Mouse (Mus musculus): ENCODE results near the gene Khdc1c.
"Not testable (repeated sequence)": the region's sequence is repeated elsewhere in the genome, so short reads cannot be mapped to it uniquely, and the experiment has no call there.

The Khdc1c gene

DNA sequence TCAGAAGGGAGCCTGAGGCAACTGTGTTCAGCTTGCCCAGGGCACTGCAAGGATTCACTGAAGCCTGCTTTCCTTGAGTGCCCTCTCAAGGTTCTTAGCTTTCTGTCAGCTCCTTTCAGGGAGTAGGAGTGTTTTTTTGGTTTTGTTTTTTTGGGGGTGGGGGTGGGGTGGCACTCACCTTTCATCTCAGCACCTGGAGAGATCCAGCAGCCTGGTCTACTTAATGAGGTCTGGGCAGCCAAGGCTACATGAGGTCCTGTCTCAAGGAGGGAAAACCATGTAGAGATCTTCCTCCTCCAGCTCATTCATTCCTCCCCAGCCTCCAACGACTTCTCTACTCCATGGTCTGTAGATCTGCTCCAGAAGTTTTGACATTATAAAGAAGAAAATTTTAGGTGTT, at the start of gene Khdc1c:
Gene Khdc1c, plus strand, starts transcription at position 301 of the 400 bp plus-strand sequence.
- in situ Hi-C loops (cut with MboI; ENCODE audit: unreplicated experiment in 2 of 2), result not testable (repeated sequence)

- in situ Hi-C loops (cut with MboI; ENCODE audit: unreplicated experiment in 2 of 2), result not testable (repeated sequence)
Observed at GRCm38 (mm10) chr1:21320271-21320670, 47.9 kb upstream of the Khdc1c start.

DNA sequence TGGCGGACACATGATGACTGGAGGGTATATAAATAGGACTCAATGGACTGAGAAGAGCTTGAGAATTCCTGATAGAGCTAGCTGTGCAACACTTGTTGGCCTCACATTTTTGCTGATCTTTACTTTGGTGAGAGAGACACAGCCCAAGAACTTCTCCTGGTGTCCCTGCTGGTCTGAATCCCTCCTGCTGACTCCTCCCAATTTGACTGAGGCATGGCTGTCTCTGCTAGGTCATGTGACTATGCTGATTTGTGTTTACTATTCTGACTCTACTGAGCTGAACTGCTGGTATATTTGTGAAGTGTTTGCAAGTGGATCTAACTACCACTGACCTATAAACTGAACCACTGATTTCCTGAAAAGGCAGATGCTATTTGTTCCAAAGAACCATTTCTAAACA, 46.5 kb upstream of the Khdc1c start:
- in situ Hi-C loops (cut with MboI; ENCODE audit: unreplicated experiment in 2 of 2), result no loop called here

- in situ Hi-C loops (cut with MboI; ENCODE audit: unreplicated experiment in 2 of 2), result no loop called here
Observed at GRCm38 (mm10) chr1:21323996-21324574, 44.0 kb upstream of the Khdc1c start.

DNA sequence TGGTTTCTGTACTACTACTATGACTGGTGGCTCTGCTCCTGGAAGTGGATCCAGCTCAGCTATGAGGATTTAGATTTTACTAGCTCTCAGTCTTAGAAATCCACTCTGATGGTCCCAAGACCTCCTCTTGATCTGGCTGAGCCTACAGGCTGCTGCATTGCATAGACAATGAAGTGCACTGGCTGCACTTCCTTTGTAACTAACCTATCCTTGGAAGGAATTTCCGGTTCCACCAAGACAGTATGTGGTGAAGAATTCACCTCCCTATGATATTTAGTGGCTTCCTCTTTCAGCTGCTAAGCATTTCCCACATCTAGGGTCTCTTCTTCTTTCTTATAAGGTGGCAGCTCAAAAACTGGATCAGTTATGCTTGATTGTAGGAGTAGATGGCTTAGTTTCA, 43.5 kb upstream of the Khdc1c start:
- in situ Hi-C loops (cut with MboI; ENCODE audit: unreplicated experiment in 2 of 2), result no loop called here

DNA sequence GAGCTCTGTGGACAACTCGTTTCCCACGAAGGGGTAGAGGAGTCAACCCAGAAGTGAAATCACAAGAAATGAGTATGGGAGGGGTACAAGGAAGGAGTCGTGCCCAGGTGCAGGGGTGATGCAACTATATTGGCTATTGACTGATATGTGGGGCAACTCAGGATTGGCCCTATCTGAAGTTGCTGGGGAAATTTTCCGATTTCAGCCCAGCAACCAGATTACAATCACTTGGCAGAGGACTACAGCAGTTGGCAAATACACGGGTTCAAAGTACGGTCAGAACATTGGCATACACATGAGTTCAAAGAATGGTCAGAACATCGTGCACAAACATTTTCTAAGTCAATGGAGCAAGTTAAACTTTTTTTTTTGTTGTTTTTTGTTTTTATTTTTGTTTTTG, 41.4 kb upstream of the Khdc1c start:
- in situ Hi-C loops (cut with MboI; ENCODE audit: unreplicated experiment in 2 of 2), result no loop called here

DNA sequence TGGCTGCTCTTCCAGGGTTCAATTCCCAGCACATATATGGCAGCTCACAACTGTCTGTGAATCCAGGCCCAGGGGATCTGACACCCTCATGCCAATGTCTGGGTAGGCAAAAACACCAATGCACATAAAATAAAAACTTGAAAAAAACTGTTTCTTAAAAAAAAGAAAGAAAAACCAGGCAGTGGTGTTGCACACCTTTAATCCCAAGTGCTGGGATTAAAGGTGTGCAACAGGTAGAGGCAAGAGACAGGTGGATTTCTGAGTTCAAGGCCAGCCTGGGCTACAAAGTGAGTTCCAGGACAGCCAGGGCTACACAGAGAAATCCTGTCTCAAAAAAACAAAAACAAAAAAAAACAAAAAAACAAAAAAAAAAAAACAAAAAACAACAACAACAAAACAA, 37.0 kb upstream of the Khdc1c start:
- in situ Hi-C loops (cut with MboI; ENCODE audit: unreplicated experiment in 2 of 2), result not testable (repeated sequence)

DNA sequence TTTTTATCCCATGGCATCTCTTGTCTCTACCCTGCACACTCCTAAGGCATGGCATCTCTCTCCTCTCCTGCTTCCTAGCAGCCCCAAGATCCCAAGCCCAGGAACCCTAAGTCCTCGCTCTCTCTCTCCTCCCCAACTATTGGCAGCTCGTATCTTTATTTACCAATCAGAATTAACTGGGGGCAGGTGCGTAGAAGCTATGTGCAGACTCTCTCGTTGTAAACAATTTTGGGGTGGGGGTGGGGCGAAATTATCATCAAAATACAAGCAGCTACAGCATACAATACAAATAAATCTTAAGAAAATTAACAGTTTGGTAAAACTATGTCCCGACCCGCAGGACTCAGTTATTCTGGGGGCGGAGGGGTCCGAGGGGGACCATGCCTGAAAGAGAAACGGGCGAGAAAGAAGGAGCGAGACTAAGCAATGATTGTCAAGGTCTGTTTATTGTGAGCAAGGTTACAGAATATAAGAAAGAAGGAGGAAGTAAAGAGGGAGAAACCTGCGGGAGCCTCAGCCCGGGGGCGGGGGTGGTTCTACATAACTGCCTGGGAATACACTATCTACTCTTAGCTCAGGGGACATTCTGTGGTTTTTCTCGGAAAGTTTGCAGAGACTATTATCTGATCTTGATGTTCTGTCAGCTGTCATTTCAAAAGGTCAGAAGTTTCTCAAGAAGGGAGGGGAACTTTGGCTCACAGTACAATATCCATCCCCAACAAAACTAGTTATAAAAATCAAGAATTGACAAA, 34.7 kb upstream of the Khdc1c start:
- in situ Hi-C loops (cut with MboI; ENCODE audit: unreplicated experiment in 2 of 2), result no loop called here

- in situ Hi-C loops (cut with MboI; ENCODE audit: unreplicated experiment in 2 of 2), result no loop called here
Observed at GRCm38 (mm10) chr1:21335836-21336235, 32.3 kb upstream of the Khdc1c start.

- in situ Hi-C loops (cut with MboI; ENCODE audit: unreplicated experiment in 2 of 2), result no loop called here
Observed at GRCm38 (mm10) chr1:21340745-21341144, 27.4 kb upstream of the Khdc1c start.

DNA sequence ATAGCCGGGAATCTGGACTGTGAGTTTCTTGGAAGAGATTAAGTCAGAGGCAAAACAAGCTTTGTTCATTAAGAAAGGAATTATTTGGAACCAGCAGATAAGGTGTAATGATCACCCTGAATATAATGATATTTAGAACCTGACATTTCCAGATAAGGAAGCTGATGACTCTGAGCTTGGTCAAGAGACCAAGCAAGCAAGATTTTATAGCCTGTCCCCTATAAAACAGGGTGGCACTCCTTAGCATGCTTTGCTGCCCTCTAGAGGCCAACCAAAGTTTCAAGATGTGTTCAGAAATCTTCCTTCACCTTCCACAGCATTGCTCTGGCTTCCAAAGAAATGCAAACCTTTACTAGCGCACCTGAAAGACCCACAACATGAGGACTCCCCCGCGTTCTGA, 23.9 kb upstream of the Khdc1c start:
- in situ Hi-C loops (cut with MboI; ENCODE audit: unreplicated experiment in 2 of 2), result no loop called here

DNA sequence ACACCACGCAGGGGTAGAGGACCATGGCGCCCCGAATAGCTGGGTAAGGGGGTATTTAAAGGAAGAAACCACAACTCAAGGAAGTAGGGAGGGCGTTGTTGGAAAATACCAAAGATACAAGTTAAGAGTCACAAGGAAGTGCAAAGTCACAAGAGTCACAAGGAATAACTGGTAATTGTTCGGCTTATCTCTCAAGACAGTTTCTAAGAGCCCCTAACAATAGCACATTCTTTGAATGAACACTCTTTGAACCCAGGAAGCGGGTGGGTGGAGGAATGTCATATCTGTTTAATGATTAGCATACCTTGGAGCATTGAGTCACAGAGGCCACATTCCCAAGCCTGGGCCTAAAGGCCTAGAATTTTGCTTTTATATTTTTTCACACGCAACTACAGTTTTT, 23.4 kb upstream of the Khdc1c start:
- in situ Hi-C loops (cut with MboI; ENCODE audit: unreplicated experiment in 2 of 2), result not testable (repeated sequence)

- in situ Hi-C loops (cut with MboI; ENCODE audit: unreplicated experiment in 2 of 2), result no loop called here
Observed at GRCm38 (mm10) chr1:21349341-21349740, 18.8 kb upstream of the Khdc1c start, which contains the start of gene Khdc1a. Gene Khdc1a (plus strand): TSS chr1:21349641.

DNA sequence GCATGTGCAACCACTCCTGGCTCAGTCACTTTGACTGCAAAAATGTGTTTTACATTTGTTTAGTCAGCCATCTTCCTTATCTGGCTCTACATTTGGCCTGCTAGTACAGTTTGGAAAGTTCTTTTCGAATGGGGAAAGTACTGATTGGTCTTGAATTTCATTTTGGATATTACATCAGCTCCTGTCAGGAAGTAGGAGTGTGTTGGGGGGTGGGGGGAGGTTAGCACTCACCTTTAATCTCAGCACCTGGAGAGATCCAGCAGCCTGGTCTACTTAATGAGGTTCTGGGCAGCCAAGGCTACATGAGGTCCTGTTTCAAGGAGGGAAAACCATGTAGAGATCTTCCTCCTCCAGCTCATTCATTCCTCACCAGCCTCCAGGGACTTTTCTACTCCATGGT, 15.1 kb downstream of the Khdc1c start, which contains the start of gene Khdc1b:
Gene Khdc1b, plus strand, starts transcription at position 301 of the 400 bp plus-strand sequence.
- in situ Hi-C loops (cut with MboI; ENCODE audit: unreplicated experiment in 2 of 2), result loop anchor here in 1 of 2 experiments (25.0 kb wide), 1 partner anchor 446 kb away; no protein-coding TSS in a partner anchor

DNA sequence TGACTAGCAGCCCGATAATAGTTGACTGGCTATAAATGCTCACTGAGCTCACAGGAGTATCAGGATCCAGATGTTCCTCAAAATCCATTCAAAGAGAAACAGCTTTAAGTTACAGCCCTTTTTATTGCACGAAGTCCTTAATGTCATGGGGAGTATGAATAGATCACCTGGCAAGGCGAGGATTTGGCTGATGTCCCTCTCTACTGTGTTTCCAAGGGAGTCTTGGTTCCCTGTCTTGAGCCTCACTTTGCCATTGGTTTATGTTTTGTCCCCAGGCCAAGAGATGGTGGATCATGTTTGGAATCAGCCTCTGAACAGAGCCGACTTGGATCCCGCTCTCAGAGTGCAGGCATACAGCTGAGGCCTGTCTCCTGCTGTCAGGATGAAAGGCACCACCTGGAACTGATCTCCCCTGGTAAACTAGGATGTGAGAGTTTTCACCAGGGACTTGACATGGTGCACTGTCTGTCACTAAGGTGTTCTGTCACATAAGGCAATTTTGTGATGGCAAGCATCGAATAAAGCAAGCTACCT, 23.1 kb downstream of the Khdc1c start:
- in situ Hi-C loops (cut with MboI; ENCODE audit: unreplicated experiment in 2 of 2), result loop anchor here in 1 of 2 experiments (25.0 kb wide), 1 partner anchor 454 kb away; no protein-coding TSS in a partner anchor

GRCm38 (mm10) chr1:21402804-21403203, 34.7 kb downstream of the Khdc1c start:
- in situ Hi-C loops (cut with MboI; ENCODE audit: unreplicated experiment in 2 of 2), result no loop called here

DNA sequence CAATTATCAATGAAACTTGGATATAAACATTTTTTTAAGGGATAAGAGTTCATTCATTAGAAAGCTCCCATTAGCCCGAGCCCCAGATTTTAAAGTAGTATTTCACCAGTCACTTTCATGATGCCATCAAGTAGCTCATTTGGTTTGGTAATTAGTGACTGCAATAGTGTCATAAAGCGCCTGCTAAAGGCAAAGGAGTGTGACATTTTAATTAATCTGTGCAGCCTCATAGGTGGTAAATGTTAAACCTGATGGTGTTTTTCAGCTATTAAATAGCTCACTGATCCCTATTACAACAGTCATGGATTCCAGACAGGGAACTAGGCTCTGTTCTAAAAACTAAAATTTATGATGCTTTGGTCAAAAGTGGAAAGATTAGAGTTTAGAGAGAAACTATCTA, 39.1 kb downstream of the Khdc1c start:
- in situ Hi-C loops (cut with MboI; ENCODE audit: unreplicated experiment in 2 of 2), result loop anchor here in 1 of 2 experiments (5.0 kb wide), 2 partner anchors 190 to 710 kb away; partner anchors contain the start of gene Tmem14a

- in situ Hi-C loops (cut with MboI; ENCODE audit: unreplicated experiment in 2 of 2), result loop anchor here (5.0 to 10.0 kb wide), 3 partner anchors 197 to 856 kb away; partner anchors contain the start of gene Tmem14a (in 1 of the 2)
Observed at GRCm38 (mm10) chr1:21411331-21412196, 43.4 kb downstream of the Khdc1c start.

GRCm38 (mm10) chr1:21412197-21412555, 44.0 kb downstream of the Khdc1c start:
- in situ Hi-C loops (cut with MboI; ENCODE audit: unreplicated experiment in 2 of 2), result loop anchor here (5.0 to 10.0 kb wide), 3 partner anchors 197 to 855 kb away; partner anchors contain the start of gene Tmem14a (in 1 of the 2)

DNA sequence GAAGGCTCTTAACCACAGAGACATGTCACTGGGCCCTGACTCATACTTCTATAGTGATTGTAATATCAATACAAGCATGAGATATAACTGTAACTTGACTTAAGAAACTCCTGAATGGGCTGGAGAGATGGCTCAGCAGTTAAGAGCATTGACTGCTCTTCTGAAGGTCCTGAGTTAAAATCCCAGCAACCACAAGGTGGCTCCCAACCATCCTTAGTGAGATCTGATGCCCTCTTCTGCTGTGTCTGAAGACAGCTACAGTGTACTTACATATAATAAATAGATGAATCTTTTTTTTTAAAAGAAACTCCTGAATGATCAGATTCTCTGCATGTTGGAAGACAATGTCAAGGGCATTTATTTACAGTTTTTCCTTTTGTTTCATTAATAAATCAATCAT, 51.2 kb downstream of the Khdc1c start:
- in situ Hi-C loops (cut with MboI; ENCODE audit: unreplicated experiment in 2 of 2), result loop anchor here in 1 of 2 experiments (10.0 kb wide), 1 partner anchor 205 kb away; the partner anchor contains the start of gene Tmem14a

Data from v-Abl transformed pro-B cells (cell line).